8 mouse cellular contexts compared by ENCODE assay signal in the genomic region with DNA sequence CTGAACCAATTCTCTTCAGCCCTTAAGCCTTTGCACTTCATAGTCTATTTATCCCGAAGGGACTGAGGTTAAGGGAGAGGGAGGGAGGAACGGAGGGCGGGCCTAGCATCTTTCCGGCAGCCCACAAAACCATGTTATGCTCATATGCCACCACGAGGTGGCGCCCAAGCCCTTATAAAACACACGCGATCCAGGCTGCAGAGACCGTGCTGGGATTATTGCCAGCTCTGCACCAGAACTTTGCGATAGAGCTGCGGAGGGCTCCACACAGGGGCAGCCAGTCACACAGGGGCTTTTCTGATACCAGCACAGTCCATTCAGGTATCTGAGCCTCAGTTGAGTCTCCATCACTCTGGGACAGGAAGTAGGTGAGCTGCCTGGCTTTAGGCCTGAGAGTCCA. TPM values are rescaled to one million over a fixed set of nuclear protein-coding genes. Genes with fewer than 3 reads are reported as not detected.
A peak's percentile ranks its signal among the peaks of the same experiment; 100 is the strongest.
DNase-seq lines count a peak whose midpoint lies in the region; ATAC-seq and TF ChIP-seq lines count a peak whose summit lies in the region.

No protein-coding gene starts in this region.

- H3K9me3 ChIP-seq in kidney, embryonic 14.5 days (ENCODE audit: control insufficient read depth, low read length) = no peaks in the 10 kb centered on the region
- no peaks in the 10 kb centered on the region for H3K9me3 ChIP-seq in neural tube, embryonic 12.5 days
- H3K9me3 ChIP-seq in stomach, embryonic 16.5 days (replicated peaks; ENCODE audit: control insufficient read depth, low read length) = no peaks in the 10 kb centered on the region

- TF ChIP-seq CTCF in liver, adult 2 months (IDR thresholded peaks at IDR 0.05; ENCODE audit: low read depth, low read length) = peak; percentile 97

- no peak overlapping the region for H3K4me2 ChIP-seq in kidney, embryonic 14.5 days (replicated peaks; ENCODE audit: low read depth, low read length)
- H3K4me2 ChIP-seq in neural tube, embryonic 12.5 days (replicated peaks) = no peak overlapping the region
- no peak overlapping the region for H3K4me2 ChIP-seq in stomach, embryonic 16.5 days (ENCODE audit: low read depth, low read length)

- no peaks in the 10 kb centered on the region for H3K79me2 ChIP-seq in liver, adult 2 months (ENCODE audit: control insufficient read depth, insufficient read depth, low read length)

- no peaks in the 10 kb centered on the region; the same call in 1 of the 2 replicates for H3K27me3 ChIP-seq in kidney, embryonic 14.5 days (ENCODE audit: control insufficient read depth, insufficient read depth, low read length)
- no peaks in the 10 kb centered on the region for H3K27me3 ChIP-seq in liver, adult 2 months (ENCODE audit: control insufficient read depth, insufficient read depth, low read length)
- H3K27me3 ChIP-seq in neural tube, embryonic 12.5 days (replicated peaks) = peaks cover 12% of the 10 kb centered on the region; the same call in 1 of the 2 replicates
- H3K27me3 ChIP-seq in stomach, embryonic 16.5 days (ENCODE audit: control insufficient read depth, insufficient read depth, low read length) = no peaks in the 10 kb centered on the region

- no peak overlapping the region for H3K27ac ChIP-seq in kidney, embryonic 14.5 days (ENCODE audit: low read depth, low read length)
- no peak overlapping the region for H3K27ac ChIP-seq in liver, adult 2 months (replicated peaks; ENCODE audit: insufficient read depth, low read depth, low read length)
- H3K27ac ChIP-seq in neural tube, embryonic 12.5 days = no peak overlapping the region
- no peak overlapping the region for H3K27ac ChIP-seq in stomach, embryonic 16.5 days (ENCODE audit: low read length)

- no peak overlapping the region for H3K4me3 ChIP-seq in kidney, embryonic 14.5 days (ENCODE audit: low read length)
- H3K4me3 ChIP-seq in liver, adult 2 months (ENCODE audit: insufficient read depth, low read depth, low read length) = no peak overlapping the region
- H3K4me3 ChIP-seq in neural tube, embryonic 12.5 days = no peak overlapping the region
- H3K4me3 ChIP-seq in stomach, embryonic 16.5 days (replicated peaks; ENCODE audit: low read length) = no peak overlapping the region

- WGBS in kidney, embryonic 14.5 days = 0% methylated on average over 11 of the region's 11 CpGs
- WGBS in liver, adult 2 months = 0% methylated on average over 11 of the region's 11 CpGs
- WGBS in neural tube, embryonic 12.5 days = under 1% methylated on average over 11 of the region's 11 CpGs
- under 1% methylated on average over 11 of the region's 11 CpGs for WGBS in stomach, embryonic 16.5 days

- no peak overlapping the region for H3K9ac ChIP-seq in kidney, embryonic 14.5 days (ENCODE audit: low read depth, low read length)
- no peak overlapping the region for H3K9ac ChIP-seq in liver, adult 2 months (ENCODE audit: low read depth, low read length)
- no peak overlapping the region for H3K9ac ChIP-seq in neural tube, embryonic 12.5 days
- no peak overlapping the region for H3K9ac ChIP-seq in stomach, embryonic 16.5 days (ENCODE audit: low read length)

- TF ChIP-seq POLR2A in liver, adult 2 months (IDR thresholded peaks at IDR 0.05; ENCODE audit: extremely low read depth, insufficient read depth, low read length) = no peak

- DNase-seq in 3T3-L1 (ENCODE audit: low read depth, low spot score) = peak; percentile 96
- peak; percentile 88 to 92 for DNase-seq in adrenal gland, adult 18-20 months (ENCODE audit: low spot score in 2 of 2)
- DNase-seq in embryo, embryonic 11.5 days (ENCODE audit: low read depth, low spot score) = peak; percentile 86
- DNase-seq in gastrocnemius, postnatal 4 days (ENCODE audit: low spot score in 2 of 2) = peak; percentile 86 to 90
- DNase-seq in liver, adult 2 months (ENCODE audit: extremely low read depth, low read depth, low spot score) = peak; percentile 63

- ATAC-seq in kidney, embryonic 14.5 days (ENCODE audit: low FRiP score, low TSS enrichment) = peak; percentile 37; the same call in 1 of the 2 replicates
- peak; percentile 44 for ATAC-seq in neural tube, embryonic 12.5 days (ENCODE audit: low FRiP score, low read depth)
- ATAC-seq in stomach, embryonic 16.5 days (ENCODE audit: insufficient read depth, low FRiP score) = 0 out of 2 replicates have a peak, but pooled peaks have one; percentile 4

- H3K36me3 ChIP-seq in kidney, embryonic 14.5 days (ENCODE audit: control insufficient read depth, insufficient read depth, low read length) = no peaks in the 10 kb centered on the region
- no peaks in the 10 kb centered on the region for H3K36me3 ChIP-seq in liver, adult 2 months (ENCODE audit: control insufficient read depth, insufficient read depth, low read length)
- H3K36me3 ChIP-seq in neural tube, embryonic 12.5 days = no peaks in the 10 kb centered on the region
- H3K36me3 ChIP-seq in stomach, embryonic 16.5 days (ENCODE audit: control insufficient read depth, insufficient read depth, low read length) = no peaks in the 10 kb centered on the region

- 0 out of 2 replicates have a peak, but pooled peaks cover 9% of the 10 kb centered on the region for H3K4me1 ChIP-seq in kidney, embryonic 14.5 days (ENCODE audit: control insufficient read depth, insufficient read depth, low read length)
- peaks cover 6% of the 10 kb centered on the region for H3K4me1 ChIP-seq in liver, adult 2 months (ENCODE audit: control insufficient read depth, insufficient read depth, low read length)
- H3K4me1 ChIP-seq in neural tube, embryonic 12.5 days = peaks cover 6% of the 10 kb centered on the region
- H3K4me1 ChIP-seq in stomach, embryonic 16.5 days (ENCODE audit: control insufficient read depth, insufficient read depth, low read length) = peaks cover 9% of the 10 kb centered on the region; the same call in 1 of the 2 replicates

RNA-seq across cellular contexts. Expression of a gene that starts 12.1 kb away (rescaled TPM):
- total RNA-seq in adrenal gland, adult 18-20 months (2021) = 10 to 100 TPM; 55.7 to 67.5 TPM
- total RNA-seq in gastrocnemius, postnatal 4 days (2021) = 10 to 100 TPM; 57.8 to 58.8 TPM
- 17.4 and 27.4 TPM in 2 replicates for polyA plus RNA-seq in kidney, embryonic 14.5 days (2014; fragmentation: Nextera tagmentation; extraction: Ambion mirVana)
- total RNA-seq in liver, adult 2 months (2014; rRNA removed) = 76.1 and 81.6 TPM in 2 replicates
- polyA plus RNA-seq in liver, adult 2 months (2012; rRNA removed) = 140 and 148 TPM in 2 replicates
- 15.2 and 16.1 TPM in 2 replicates for polyA plus RNA-seq in neural tube, embryonic 12.5 days (2016; fragmentation: Nextera tagmentation; extraction: Ambion mirVana)
- polyA plus RNA-seq in stomach, embryonic 16.5 days (2015; fragmentation: Nextera tagmentation; extraction: Ambion mirVana) = 112 and 127 TPM in 2 replicates
